Mouse (Mus musculus) midbrain, postnatal 0 days (tissue): Measurements from ENCODE around the gene Nfkbie. TPM values are rescaled to one million over a fixed set of nuclear protein-coding genes. Genes with fewer than 3 reads are reported as not detected.

Experiments used
- ATAC-seq: fragments of 200-750 bp; cut with Nextera tagmentation; 2 replicates; pipeline ENCODE4 v1.8.0; 2017; ENCODE audit warnings: moderate number of reproducible peaks, mild to moderate bottlenecking, moderate TSS enrichment, moderate library complexity; ENCODE audit not compliant: low FRiP score
- DNase-seq: peaks from one replicate; pipeline ENCODE4 v3.0.0-alpha.2; 2015; ENCODE audit warnings: low spot score
- H3K27ac ChIP-seq: fragments of 300-500 bp; sonication (generic); 2 replicates; pipeline ENCODE4 v1.5.1; 2014; ENCODE audit warnings: low read depth, mild to moderate bottlenecking, low read length, mixed read lengths
- H3K27me3 ChIP-seq: fragments of 300-500 bp; sonication (generic); 2 replicates; pipeline ENCODE4 v1.6.1; 2014; ENCODE audit warnings: low read length, control low read depth, mixed read lengths; ENCODE audit not compliant: insufficient read depth
- H3K36me3 ChIP-seq: fragments of 300-500 bp; sonication (generic); 2 replicates; pipeline ENCODE4 v1.6.1; 2014; ENCODE audit warnings: low read length, control low read depth, mixed read lengths; ENCODE audit not compliant: insufficient read depth
- H3K4me1 ChIP-seq: fragments of 300-500 bp; sonication (generic); 2 replicates; pipeline ENCODE4 v1.6.1; 2014; ENCODE audit warnings: mild to moderate bottlenecking, control low read depth, antibody characterized with exemption, low read length, mixed read lengths; ENCODE audit not compliant: insufficient read depth
- H3K4me2 ChIP-seq: fragments of 300-500 bp; sonication (generic); 2 replicates; pipeline ENCODE4 v1.6.1; 2014; ENCODE audit warnings: low read depth, mild to moderate bottlenecking, low read length, mixed read lengths; ENCODE audit not compliant: poor library complexity, severe bottlenecking
- H3K4me3 ChIP-seq: fragments of 300-500 bp; sonication (generic); 2 replicates; pipeline ENCODE4 v1.5.1; 2014; ENCODE audit warnings: low read depth, mild to moderate bottlenecking, low read length, moderate library complexity
- H3K9ac ChIP-seq: fragments of 300-500 bp; sonication (generic); replicated peaks from 2 replicates; pipeline ENCODE4 v1.6.1; 2014; ENCODE audit warnings: mild to moderate bottlenecking, low read length, moderate library complexity, mixed read lengths; ENCODE audit not compliant: poor library complexity, severe bottlenecking
- H3K9me3 ChIP-seq: fragments of 300-500 bp; sonication (generic); 2 replicates; pipeline ENCODE4 v1.6.1; 2016; ENCODE audit warnings: low read length, control low read depth
- CTCF ChIP-seq: IDR thresholded peaks from 2 replicates; pipeline ENCODE4 v1.5.1; 2016; ENCODE audit warnings: antibody characterized with exemption, mild to moderate bottlenecking
- WGBS: fragments of 180-500 bp; shearing (Covaris S2); extraction: QIAGEN DNeasy Blood & Tissue Kit; methylation state at CpG from one replicate; pipeline ENCODE4 v1.1.7; 2014; 5-methylcytosine and 5-hydroxymethylcytosine counted together
- polyA plus RNA-seq: library from polyadenylated mRNA; unstranded; fragments of >200 nt; fragmentation: Nextera tagmentation; extraction: Ambion mirVana; gene quantifications from 2 replicates; pipeline ENCODE4 v1.2.1, GENCODE M21; 2015
- total RNA-seq: library from RNA; depleted of rRNA; stranded (reverse); fragments of >200 nt; gene quantifications from 2 replicates; pipeline ENCODE4 v1.2.3, GENCODE M21; 2014

Gene Nfkbie
- total and polyA plus RNA-seq, 2 experiments from 2014 or later, result 2.5 to 4.8 TPM

DNA sequence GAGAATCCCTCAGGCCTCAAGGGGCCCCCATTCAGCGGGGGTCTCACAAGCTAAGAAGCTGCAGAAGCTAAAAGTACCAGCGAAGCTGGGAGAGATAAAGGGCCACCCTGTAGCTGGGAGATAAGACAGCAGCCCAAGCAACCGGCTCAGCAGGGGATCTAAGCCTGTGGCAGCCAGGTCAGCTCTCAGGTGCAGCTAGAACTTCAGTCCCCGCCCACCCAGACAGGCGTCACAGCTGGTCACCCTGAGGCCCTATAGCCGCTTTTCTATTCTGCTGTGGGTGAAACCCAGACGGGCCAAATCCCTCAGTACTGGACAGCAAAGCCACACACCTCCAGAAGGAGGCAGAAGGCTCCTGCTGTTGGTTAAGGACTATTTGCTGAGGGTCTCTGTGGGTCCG lies 38.0 kb downstream of the Nfkbie start:
- 0 out of 2 replicates have a peak, but pooled peaks have one; percentile 16 for TF ChIP-seq CTCF
- peaks cover 8% of the 10 kb centered on the region for H3K27me3 ChIP-seq
- DNase-seq, result no peak
- peak overlapping the region; percentile 15; the same call in 1 of the 2 replicates for H3K4me2 ChIP-seq
- H3K4me3 ChIP-seq, result no peak overlapping the region
- H3K9me3 ChIP-seq, result no peaks in the 10 kb centered on the region
- ATAC-seq, result no peak
- H3K4me1 ChIP-seq, result peaks cover 15% of the 10 kb centered on the region
- H3K9ac ChIP-seq, result no peak overlapping the region
- WGBS, result 31% methylated on average over 8 of the region's 8 CpGs
- H3K36me3 ChIP-seq, result no peaks in the 10 kb centered on the region
- H3K27ac ChIP-seq, result no peak overlapping the region

DNA sequence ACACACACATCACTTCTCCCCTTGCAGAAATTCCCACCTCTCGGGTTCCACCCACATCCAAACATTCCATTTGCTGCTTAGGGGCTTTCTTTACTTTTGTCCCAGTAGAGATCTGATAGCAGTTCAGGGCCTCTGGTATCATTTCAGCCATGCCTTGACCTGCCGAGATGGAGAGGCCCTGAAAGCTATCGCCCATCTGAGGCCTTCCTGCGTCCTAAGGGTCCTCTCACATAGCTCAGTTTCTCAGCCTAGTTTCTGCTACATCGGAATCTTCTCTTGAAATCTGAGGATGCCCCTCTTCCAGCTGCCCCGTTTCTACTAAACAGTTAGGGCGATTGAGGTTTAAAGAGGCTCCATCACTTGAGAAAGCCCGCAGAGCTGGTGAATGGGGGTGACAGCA lies 38.7 kb downstream of the Nfkbie start:
- Histone ChIP-seq H3K27me3 (peaks cover 8% of the 10 kb centered on the region), H3K9ac (0 out of 2 replicates have a peak overlapping the region, but pooled peaks have one; percentile 54), H3K4me2 (peak overlapping the region; percentile 92), H3K4me3 (peak overlapping the region; percentile 46), H3K27ac (no peak overlapping the region), H3K9me3 (no peaks in the 10 kb centered on the region), H3K36me3 (no peaks in the 10 kb centered on the region), H3K4me1 (peaks cover 15% of the 10 kb centered on the region)
- TF ChIP-seq CTCF, result no peak
- no peak for DNase-seq
- 56% methylated on average over 8 of the region's 8 CpGs for WGBS
- no peak for ATAC-seq

DNA sequence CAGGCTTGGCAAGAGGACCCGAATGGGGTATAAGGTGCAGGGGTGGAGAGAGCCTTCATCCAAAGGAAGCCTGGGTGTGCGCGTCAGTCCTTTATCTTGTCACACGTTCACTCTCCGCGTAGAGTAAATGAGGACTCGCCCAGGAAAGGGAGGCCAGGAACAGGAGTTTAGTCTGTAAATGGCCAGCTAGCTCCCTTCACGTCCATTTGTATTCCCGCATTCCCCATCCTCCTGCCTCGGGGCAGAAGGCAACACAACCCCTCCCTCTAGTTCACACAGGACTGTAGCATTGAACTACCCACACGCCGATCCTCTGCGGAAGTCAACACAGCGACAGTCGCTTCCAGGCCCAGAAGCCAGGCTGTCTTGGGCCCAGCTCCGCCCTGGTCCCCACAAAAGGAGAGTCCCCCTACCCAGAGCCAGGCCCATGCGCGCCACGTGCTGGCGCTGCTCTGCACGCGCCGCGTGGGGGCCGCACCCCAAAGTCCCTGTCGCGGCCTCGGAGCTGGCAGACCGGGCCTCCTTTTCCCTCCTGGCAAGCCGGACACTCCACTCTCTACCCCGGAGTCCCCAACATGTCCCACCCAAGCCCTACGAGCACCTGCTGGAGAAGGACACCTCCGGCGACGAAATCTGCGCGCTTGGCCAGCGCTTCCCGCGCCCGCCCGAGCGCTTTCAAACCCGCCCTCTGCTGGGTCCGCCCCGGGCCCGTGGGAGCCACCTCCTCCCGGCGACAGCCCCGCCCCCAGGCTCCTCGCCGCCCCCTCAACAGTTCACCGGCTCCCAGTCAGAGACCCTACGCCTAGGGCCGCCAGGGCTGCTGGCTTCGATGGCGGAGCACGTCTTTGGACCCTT lies 39.6 kb downstream of the Nfkbie start:
- Histone ChIP-seq H3K9ac (peak overlapping the region; percentile 54), H3K27me3 (peaks cover 10% of the 10 kb centered on the region), H3K4me2 (peak overlapping the region; percentile 92), H3K9me3 (no peaks in the 10 kb centered on the region), H3K27ac (no peak overlapping the region), H3K4me3 (peak overlapping the region; percentile 46), H3K4me1 (peaks cover 15% of the 10 kb centered on the region), H3K36me3 (no peaks in the 10 kb centered on the region)
- no peak; the same call in 1 of the 2 replicates for TF ChIP-seq CTCF
- peak; percentile 48 for DNase-seq
- ATAC-seq, result peak; percentile 32
- 2% methylated on average over 54 of the region's 58 CpGs for WGBS

DNA sequence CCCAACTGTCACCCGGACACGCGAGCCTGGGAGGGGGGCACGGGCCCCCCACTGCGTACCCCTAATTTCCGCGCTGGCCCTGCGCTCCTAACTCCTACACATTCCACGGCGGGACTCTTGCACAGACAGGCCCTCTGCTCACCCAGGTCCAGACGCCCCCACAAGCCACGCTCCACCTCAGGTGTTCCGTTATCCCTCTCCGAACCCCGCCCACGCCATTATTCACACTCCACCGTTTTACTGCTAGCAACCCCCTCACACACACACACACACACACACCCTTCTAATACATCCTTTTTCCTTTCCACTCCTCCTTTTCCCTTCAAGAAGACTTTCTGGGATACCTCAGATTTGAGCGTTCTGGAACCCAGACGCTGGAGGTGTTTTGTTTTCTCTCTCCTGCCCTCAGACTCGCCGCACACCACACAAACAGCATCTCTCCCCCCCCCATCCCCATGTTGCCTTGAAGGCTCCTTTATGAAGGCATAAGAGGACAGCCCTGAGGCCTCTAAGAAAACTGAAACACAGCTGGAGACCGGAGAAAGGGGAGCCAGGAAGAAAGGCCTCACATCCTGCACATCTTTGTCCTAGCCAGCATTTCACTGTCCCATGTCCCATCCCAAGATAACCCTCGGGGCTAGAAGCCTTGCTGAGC lies 40.4 kb downstream of the Nfkbie start:
- Histone ChIP-seq H3K9ac (peak overlapping the region; percentile 54), H3K9me3 (no peaks in the 10 kb centered on the region), H3K4me1 (peaks cover 15% of the 10 kb centered on the region), H3K27ac (no peak overlapping the region), H3K4me3 (peak overlapping the region; percentile 46), H3K27me3 (peaks cover 15% of the 10 kb centered on the region), H3K36me3 (no peaks in the 10 kb centered on the region), H3K4me2 (peak overlapping the region; percentile 92)
- TF ChIP-seq CTCF, result no peak
- 8% methylated on average over 23 of the region's 23 CpGs for WGBS
- ATAC-seq, result no peak
- no peak for DNase-seq

DNA sequence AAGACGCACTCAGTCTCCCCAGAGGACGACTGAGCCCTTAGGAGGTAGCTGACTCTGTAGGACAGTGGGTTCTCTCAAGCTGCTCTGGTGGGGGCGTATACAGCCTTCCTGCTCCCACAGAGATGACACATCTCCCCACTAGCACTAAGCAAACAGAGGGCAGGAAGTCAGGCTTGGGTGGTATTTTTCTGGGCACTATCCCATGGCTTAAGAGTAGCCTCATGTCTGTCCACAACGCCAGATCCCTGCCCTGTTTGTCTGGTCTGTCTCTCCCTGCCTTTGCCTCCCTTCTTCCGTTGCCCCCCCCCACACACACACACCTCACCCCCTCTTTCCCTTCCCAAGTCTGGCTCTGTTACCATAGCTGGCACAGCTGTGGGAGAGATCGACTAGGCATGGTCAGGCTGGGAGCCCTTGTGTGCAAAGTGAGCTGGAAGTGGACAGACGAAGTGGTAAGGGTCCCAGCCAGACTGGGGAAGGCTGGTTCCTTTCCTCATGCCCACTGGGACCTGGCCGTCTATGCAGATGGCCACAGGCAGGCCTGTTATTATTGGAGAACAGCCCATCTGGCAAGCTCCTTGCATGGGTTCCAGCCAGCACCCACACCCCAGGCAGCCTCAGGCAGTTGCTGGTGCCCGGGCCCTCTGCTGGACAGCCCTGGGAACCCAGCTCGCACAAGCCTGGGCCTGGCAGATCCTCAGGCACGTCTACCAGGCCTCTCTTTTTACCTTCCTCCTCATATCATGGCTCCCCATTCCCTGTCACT lies 41.3 kb downstream of the Nfkbie start:
- no peak overlapping the region for H3K4me3 ChIP-seq
- no peak overlapping the region for H3K9ac ChIP-seq
- TF ChIP-seq CTCF, result peak; percentile 67
- peaks cover 20% of the 10 kb centered on the region for H3K27me3 ChIP-seq
- ATAC-seq (peak; percentile 21), DNase-seq (peak; percentile 78)
- H3K36me3 ChIP-seq, result no peaks in the 10 kb centered on the region
- H3K4me2 ChIP-seq, result no peak overlapping the region
- WGBS, result 30% methylated on average over 11 of the region's 11 CpGs
- H3K4me1 ChIP-seq, result peaks cover 15% of the 10 kb centered on the region
- H3K9me3 ChIP-seq, result no peaks in the 10 kb centered on the region
- no peak overlapping the region for H3K27ac ChIP-seq
